Mouse (Mus musculus) midbrain, embryonic 10.5 days (tissue): ENCODE measurements around the gene Ndufa5. TPM values are rescaled to one million over a fixed set of nuclear protein-coding genes. Genes with fewer than 3 reads are reported as not detected.

ENCODE experiments used
- DNase-seq: peaks from one replicate; pipeline ENCODE4 v3.0.0-alpha.2; 2017; ENCODE audit warnings: low spot score
- H3K27ac ChIP-seq: fragments of 300-500 bp; sonication (generic); replicated peaks from 2 replicates; pipeline ENCODE4 v1.5.1; 2016; ENCODE audit warnings: mild to moderate bottlenecking
- H3K27me3 ChIP-seq: fragments of 300-500 bp; sonication (generic); 2 replicates; pipeline ENCODE4 v1.6.1; 2016; ENCODE audit warnings: low read depth, mild to moderate bottlenecking; ENCODE audit not compliant: poor library complexity, severe bottlenecking
- H3K36me3 ChIP-seq: fragments of 300-500 bp; sonication (generic); 2 replicates; pipeline ENCODE4 v1.6.1; 2016; ENCODE audit warnings: mild to moderate bottlenecking, moderate library complexity
- H3K4me1 ChIP-seq: fragments of 300-500 bp; sonication (generic); 2 replicates; pipeline ENCODE4 v1.6.1; 2016
- H3K4me3 ChIP-seq: fragments of 300-500 bp; sonication (generic); 2 replicates; pipeline ENCODE4 v1.5.1; 2016; ENCODE audit warnings: mild to moderate bottlenecking, moderate library complexity
- H3K9me3 ChIP-seq: fragments of 300-500 bp; sonication (generic); replicated peaks from 2 replicates; pipeline ENCODE4 v1.6.1; 2016; ENCODE audit warnings: mild to moderate bottlenecking
- WGBS: fragments of 180-500 bp; shearing (Covaris S2); methylation state at CpG from one replicate; pipeline ENCODE4 v1.1.7; 2016; 5-methylcytosine and 5-hydroxymethylcytosine counted together
- polyA plus RNA-seq: library from polyadenylated mRNA; unstranded; fragments of >200 nt; fragmentation: Nextera tagmentation; extraction: Ambion mirVana; gene quantifications from 2 replicates; pipeline ENCODE4 v1.2.1, GENCODE M21; 2016

Gene Ndufa5
- polyA plus RNA-seq: 247 and 264 TPM in 2 replicates

- peaks cover 14% of the 10 kb centered on the region for H3K36me3 ChIP-seq
- H3K27me3 ChIP-seq: no peaks in the 10 kb centered on the region
- under 1% methylated on average over 53 of the region's 53 CpGs for WGBS
- DNase-seq: peak; percentile 94
- no peaks in the 10 kb centered on the region for H3K9me3 ChIP-seq
- H3K4me3 ChIP-seq: peak within 1 kb of the TSS; percentile 84
- peaks cover 21% of the 10 kb centered on the region for H3K4me1 ChIP-seq
- H3K27ac ChIP-seq: peak within 1 kb of the TSS; percentile 83
Observed at GRCm38 (mm10) chr6:24527155-24528063, at the start of gene Ndufa5. Ndufa5 (minus strand) TSS chr6:24528013.

DNA sequence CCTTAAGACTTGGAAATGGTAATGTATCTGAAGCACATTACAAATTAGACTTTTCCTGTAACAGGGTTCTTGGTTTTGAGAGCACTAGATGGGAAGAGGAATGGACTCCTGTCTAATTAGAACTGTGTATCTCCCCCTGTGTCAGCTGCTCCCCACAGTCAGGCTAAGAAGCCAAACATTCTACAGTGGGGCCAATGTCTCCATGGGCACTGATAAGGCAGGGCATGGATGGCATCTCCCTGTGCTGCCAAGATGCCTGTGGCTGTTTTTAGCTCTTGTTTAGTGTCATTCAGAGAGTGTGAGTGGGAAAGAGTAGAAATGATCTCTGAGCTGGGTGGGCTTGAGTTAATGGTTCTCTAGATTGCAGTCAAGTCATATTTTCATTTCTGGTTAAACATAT, 45.5 kb upstream of the Ndufa5 start:
- no peaks in the 10 kb centered on the region for H3K27me3 ChIP-seq
- 0 out of 2 replicates have a peak, but pooled peaks cover 3% of the 10 kb centered on the region for H3K9me3 ChIP-seq
- DNase-seq: no peak
- no peaks in the 10 kb centered on the region for H3K4me1 ChIP-seq
- no peak overlapping the region for H3K4me3 ChIP-seq
- no peaks in the 10 kb centered on the region for H3K36me3 ChIP-seq
- H3K27ac ChIP-seq: no peak overlapping the region

DNA sequence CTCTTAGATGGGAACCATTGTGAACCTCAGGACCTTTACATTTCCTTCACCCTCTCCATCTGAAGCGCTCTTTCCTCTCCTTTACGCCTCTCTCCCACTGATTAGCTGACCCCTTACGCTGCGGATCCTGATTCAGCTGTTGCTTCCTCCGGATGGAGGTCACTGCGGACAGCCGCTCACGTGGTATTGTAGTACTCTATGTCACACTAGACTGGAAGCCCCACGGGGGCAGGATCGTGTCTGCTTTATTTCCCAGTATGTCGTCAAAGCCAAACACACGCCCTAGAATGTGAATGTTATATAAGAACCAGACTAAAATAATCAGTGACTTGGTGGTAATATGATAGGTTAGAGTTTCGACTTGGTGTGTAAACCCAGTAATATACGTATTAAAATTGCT, 44.6 kb upstream of the Ndufa5 start:
- WGBS: 93% methylated on average over 14 of the region's 14 CpGs

GRCm38 (mm10) chr6:24571126-24571525, 43.3 kb upstream of the Ndufa5 start:
- Histone ChIP-seq H3K36me3 (no peaks in the 10 kb centered on the region), H3K4me1 (no peaks in the 10 kb centered on the region), H3K9me3 (0 out of 2 replicates have a peak, but pooled peaks cover 3% of the 10 kb centered on the region), H3K4me3 (no peak overlapping the region), H3K27ac (no peak overlapping the region), H3K27me3 (no peaks in the 10 kb centered on the region)
- DNase-seq: no peak
- 73% methylated on average over 6 of the region's 6 CpGs for WGBS

More for the DNA sequence above, 44.6 kb upstream of the Ndufa5 start:
- Histone ChIP-seq H3K4me3 (no peak overlapping the region), H3K4me1 (no peaks in the 10 kb centered on the region), H3K27ac (no peak overlapping the region), H3K9me3 (0 out of 2 replicates have a peak, but pooled peaks cover 3% of the 10 kb centered on the region), H3K36me3 (no peaks in the 10 kb centered on the region), H3K27me3 (no peaks in the 10 kb centered on the region)
- no peak for DNase-seq

GRCm38 (mm10) chr6:24570278-24570677, 42.5 kb upstream of the Ndufa5 start:
- H3K4me3 ChIP-seq: no peak overlapping the region
- H3K27ac ChIP-seq: no peak overlapping the region
- 0 out of 2 replicates have a peak, but pooled peaks cover 3% of the 10 kb centered on the region for H3K9me3 ChIP-seq
- H3K36me3 ChIP-seq: no peaks in the 10 kb centered on the region
- no peaks in the 10 kb centered on the region for H3K4me1 ChIP-seq
- no peak for DNase-seq
- WGBS: 74% methylated on average over 11 of the region's 11 CpGs
- no peaks in the 10 kb centered on the region for H3K27me3 ChIP-seq

GRCm38 (mm10) chr6:24569711-24570110, 41.9 kb upstream of the Ndufa5 start:
- Histone ChIP-seq H3K4me3 (no peak overlapping the region), H3K27me3 (no peaks in the 10 kb centered on the region), H3K36me3 (no peaks in the 10 kb centered on the region), H3K27ac (no peak overlapping the region), H3K9me3 (0 out of 2 replicates have a peak, but pooled peaks cover 3% of the 10 kb centered on the region), H3K4me1 (no peaks in the 10 kb centered on the region)
- no peak for DNase-seq
- WGBS: 90% methylated on average over 1 of the region's 1 CpGs

DNA sequence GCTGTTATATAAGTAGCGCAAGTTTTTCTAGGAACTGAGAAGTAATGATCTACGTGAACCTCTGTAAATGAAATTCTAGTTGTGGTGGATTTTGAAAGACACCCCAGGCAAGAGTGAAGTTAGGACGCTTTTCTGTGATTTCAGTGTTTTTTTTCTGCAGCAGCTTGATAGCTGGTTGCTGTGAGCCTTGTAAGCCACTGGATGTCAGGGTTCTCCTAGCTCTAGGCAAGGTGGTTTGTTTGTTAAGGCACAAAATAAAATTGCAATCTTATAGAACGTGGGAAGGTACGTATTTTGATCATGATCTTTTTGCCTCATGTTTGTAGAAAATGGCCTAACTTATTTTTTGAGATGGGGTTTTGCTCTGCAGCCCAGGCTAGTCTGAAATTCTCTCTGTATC, 41.1 kb upstream of the Ndufa5 start:
- no peak overlapping the region for H3K4me3 ChIP-seq
- H3K27me3 ChIP-seq: no peaks in the 10 kb centered on the region
- no peak overlapping the region for H3K27ac ChIP-seq
- H3K4me1 ChIP-seq: no peaks in the 10 kb centered on the region
- no peaks in the 10 kb centered on the region for H3K36me3 ChIP-seq
- WGBS: 89% methylated on average over 5 of the region's 5 CpGs
- DNase-seq: no peak
- H3K9me3 ChIP-seq: no peaks in the 10 kb centered on the region

- Histone ChIP-seq H3K4me3 (no peak overlapping the region), H3K36me3 (no peaks in the 10 kb centered on the region), H3K4me1 (no peaks in the 10 kb centered on the region), H3K9me3 (no peaks in the 10 kb centered on the region), H3K27ac (no peak overlapping the region), H3K27me3 (no peaks in the 10 kb centered on the region)
- DNase-seq: no peak
- 98% methylated on average over 1 of the region's 1 CpGs for WGBS
Observed at GRCm38 (mm10) chr6:24564886-24565285, 37.1 kb upstream of the Ndufa5 start.

DNA sequence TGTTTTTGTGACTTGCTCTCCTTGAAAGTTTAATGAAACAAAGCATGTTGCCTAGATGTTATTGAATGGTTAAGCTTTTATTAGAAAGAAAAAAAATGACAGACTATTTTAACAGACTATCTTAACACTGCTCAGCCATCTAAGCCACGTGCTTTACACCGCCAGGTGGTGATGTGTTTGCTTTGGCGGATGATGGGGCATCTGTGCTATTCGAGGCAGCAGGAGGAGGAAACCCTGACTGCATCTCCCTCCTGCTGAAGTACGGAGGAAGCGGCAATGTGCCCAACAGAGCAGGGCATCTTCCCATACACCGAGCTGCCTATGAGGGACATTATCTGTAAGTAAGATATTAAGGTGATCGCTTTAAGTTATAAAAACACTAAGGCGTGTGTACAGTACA, 36.3 kb upstream of the Ndufa5 start:
- Histone ChIP-seq H3K9me3 (no peaks in the 10 kb centered on the region), H3K27ac (no peak overlapping the region), H3K27me3 (no peaks in the 10 kb centered on the region), H3K36me3 (no peaks in the 10 kb centered on the region), H3K4me3 (no peak overlapping the region), H3K4me1 (no peaks in the 10 kb centered on the region)
- no peak for DNase-seq
- 84% methylated on average over 9 of the region's 9 CpGs for WGBS

DNA sequence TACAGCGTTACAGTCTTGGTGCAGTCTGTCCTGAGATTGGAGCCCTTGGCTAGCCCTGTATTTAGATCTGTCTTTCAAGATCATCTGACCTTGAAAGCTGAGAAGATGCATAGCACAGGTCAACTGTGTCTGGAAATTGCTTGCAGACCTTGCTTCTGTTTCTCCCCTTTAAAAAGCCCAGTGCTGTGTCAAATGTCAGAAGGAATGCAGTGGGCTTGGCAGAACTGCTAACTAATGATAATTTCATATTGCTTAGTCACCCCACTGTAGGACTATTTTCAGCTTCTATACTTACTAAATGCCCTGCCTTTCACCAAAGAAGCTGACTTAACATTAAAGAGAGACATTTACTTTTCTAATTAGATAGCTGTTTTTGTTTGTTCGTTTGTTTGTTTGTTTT, 27.7 kb upstream of the Ndufa5 start:
- no peak for DNase-seq
- 84% methylated on average over 2 of the region's 2 CpGs for WGBS
- no peak overlapping the region for H3K4me3 ChIP-seq

GRCm38 (mm10) chr6:24554427-24555086, 26.7 kb upstream of the Ndufa5 start:
- H3K36me3 ChIP-seq: no peaks in the 10 kb centered on the region
- no peak for DNase-seq
- H3K9me3 ChIP-seq: no peaks in the 10 kb centered on the region
- H3K4me3 ChIP-seq: no peak overlapping the region
- no peaks in the 10 kb centered on the region for H3K4me1 ChIP-seq
- H3K27me3 ChIP-seq: no peaks in the 10 kb centered on the region
- H3K27ac ChIP-seq: no peak overlapping the region
- 76% methylated on average over 11 of the region's 11 CpGs for WGBS

More for the DNA sequence above, 27.7 kb upstream of the Ndufa5 start:
- Histone ChIP-seq H3K4me1 (no peaks in the 10 kb centered on the region), H3K9me3 (no peaks in the 10 kb centered on the region), H3K27me3 (no peaks in the 10 kb centered on the region), H3K36me3 (no peaks in the 10 kb centered on the region), H3K27ac (no peak overlapping the region)

DNA sequence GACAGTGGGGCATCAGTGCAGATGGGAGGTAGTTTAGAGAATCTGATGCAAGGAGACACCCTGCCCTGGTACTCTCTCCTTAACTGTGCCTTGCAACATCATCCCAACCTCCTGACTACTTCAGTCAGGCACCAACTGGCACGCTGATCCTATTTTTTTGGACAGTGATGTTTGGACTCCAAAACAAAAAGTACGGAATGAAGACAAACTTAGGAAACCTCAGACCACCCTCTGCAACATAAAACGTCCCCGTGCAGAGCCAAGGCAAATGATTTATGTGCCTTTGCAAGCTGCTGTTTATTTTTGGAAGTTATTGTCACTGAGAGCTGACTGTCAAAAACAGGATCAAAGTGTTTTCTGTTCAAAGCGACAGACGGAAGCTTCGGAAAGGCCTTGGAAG, 24.2 kb upstream of the Ndufa5 start:
- Histone ChIP-seq H3K4me3 (no peak overlapping the region), H3K9me3 (no peaks in the 10 kb centered on the region), H3K36me3 (no peaks in the 10 kb centered on the region), H3K27me3 (no peaks in the 10 kb centered on the region), H3K4me1 (no peaks in the 10 kb centered on the region), H3K27ac (no peak overlapping the region)
- WGBS: 77% methylated on average over 7 of the region's 7 CpGs
- DNase-seq: no peak

DNA sequence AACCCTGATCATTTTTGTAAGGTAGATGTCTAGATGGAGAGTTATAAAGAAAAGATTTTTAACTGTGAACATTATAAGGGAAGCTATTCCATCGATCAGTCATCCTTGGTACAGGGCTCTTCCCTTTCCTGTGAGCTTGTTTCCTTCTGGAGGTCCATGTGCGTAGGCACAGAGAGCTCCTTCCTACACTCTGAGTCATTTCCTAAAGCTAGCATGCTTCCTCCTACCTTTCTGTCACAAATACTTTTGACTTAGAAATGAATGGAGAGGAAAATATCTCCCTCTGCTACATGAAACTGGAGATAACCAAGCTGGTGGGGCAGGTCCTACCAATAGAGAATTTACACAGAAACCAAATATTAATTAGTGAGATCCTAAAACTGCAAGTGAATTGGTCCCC, 22.0 kb upstream of the Ndufa5 start:
- Histone ChIP-seq H3K36me3 (no peaks in the 10 kb centered on the region), H3K4me3 (no peak overlapping the region), H3K27me3 (no peaks in the 10 kb centered on the region), H3K4me1 (no peaks in the 10 kb centered on the region), H3K9me3 (no peaks in the 10 kb centered on the region), H3K27ac (no peak overlapping the region)
- 90% methylated on average over 2 of the region's 2 CpGs for WGBS
- no peak for DNase-seq
